Mouse (Mus musculus): ENCODE measurements around the gene Hnrnpab. TPM values are rescaled to one million over a fixed set of nuclear protein-coding genes. Genes with fewer than 3 reads are reported as not detected.

Hnrnpab gene
- total RNA-seq, 1 experiment, result 505 TPM

DNA sequence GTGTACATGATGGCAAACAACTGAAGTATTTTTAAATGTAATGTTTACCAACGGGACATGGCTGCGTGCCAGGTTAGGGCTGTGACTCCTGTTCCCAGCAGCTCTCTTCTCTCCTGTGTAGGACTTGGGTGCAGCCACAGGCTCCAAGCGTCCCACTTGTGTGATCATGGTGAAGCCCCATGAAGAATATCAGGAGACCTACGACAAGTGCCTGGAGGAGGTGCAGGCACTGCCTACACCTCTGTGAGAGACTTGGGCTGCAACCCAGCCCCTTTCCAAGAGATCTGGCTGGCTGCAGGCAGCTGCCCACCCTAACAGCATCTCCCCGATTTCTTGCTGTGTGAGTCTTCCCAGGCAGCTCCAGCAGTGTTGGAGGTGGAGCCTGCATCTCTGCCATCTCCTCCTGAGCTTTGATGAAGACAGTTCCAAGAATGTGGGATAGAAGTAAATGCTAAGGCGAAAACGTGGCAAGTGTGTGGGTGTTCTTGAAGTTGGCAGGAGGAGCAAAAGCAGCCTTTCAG lies 16.4 kb upstream of the Hnrnpab start:
- H3K9ac ChIP-seq (ENCODE audit: insufficient read depth, low read depth, low read length, poor library complexity, severe bottlenecking), result no peak overlapping the region
- H3K4me3 ChIP-seq (ENCODE audit: insufficient read depth in 1 of 2, low read depth in 1 of 2, low read length in 2 of 2, poor library complexity in 1 of 2, severe bottlenecking in 1 of 2), result no peak overlapping the region
- no peak for DNase-seq (ENCODE audit: low read depth, low spot score)
- H3K36me3 ChIP-seq (ENCODE audit: control insufficient read depth, insufficient read depth, low read length, poor library complexity, severe bottlenecking), result peaks cover 66% of the 10 kb centered on the region
- no peaks in the 10 kb centered on the region for H3K9me3 ChIP-seq (ENCODE audit: control insufficient read depth, insufficient read depth, low read depth, low read length)
- H3K4me1 ChIP-seq (ENCODE audit: control insufficient read depth in 2 of 2, insufficient read depth in 2 of 2, low read length in 2 of 2, poor library complexity in 1 of 2), result peaks cover 0 to 16% of the 10 kb centered on the region in 2 experiments; a peak in 2 of 4 replicates
- in situ Hi-C loops (cut with MboI; ENCODE audit: low sequenced_read_pairs in 2 of 2, unreplicated experiment in 2 of 2), result no loop called here
- H3K27ac ChIP-seq (ENCODE audit: insufficient read depth, low read depth, low read length, poor library complexity, severe bottlenecking), result no peak overlapping the region
- TF ChIP-seq ZNF384 (IDR thresholded peaks at IDR 0.05; ENCODE audit: low read depth, low read length) (no peak), MAFK (IDR thresholded peaks at IDR 0.05; ENCODE audit: insufficient read depth, low read depth, low read length) (no peak), CHD2 (IDR thresholded peaks at IDR 0.05; ENCODE audit: low read depth, low read length) (no peak), ZC3H11A (IDR thresholded peaks at IDR 0.05; ENCODE audit: borderline replicate concordance, low read depth, low read length) (no peak)

DNA sequence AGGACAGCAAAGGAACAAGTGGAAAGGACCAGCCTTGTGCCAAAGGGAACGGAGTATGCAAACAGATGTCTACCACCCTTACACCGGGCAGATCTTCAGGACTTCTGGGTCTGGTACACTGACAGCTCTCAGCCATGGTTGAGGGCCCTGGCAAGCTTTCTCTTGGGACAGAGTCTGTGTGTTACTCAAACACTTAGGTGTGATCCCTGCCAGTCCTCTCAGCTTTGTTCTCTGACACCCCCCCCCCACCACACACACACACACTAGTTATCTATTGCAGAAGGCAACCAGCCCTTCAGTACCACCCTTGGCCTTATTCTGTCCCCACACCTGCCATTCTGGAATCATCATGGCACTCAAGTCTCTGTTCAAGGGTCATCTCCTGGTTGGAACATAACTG lies 15.1 kb upstream of the Hnrnpab start:
- in situ Hi-C loops (cut with MboI; ENCODE audit: low sequenced_read_pairs in 2 of 2, unreplicated experiment in 2 of 2), result no loop called here
- TF ChIP-seq ZNF384 (IDR thresholded peaks at IDR 0.05; ENCODE audit: low read depth, low read length), result no peak
- no peak for TF ChIP-seq HCFC1 (IDR thresholded peaks at IDR 0.05; ENCODE audit: borderline replicate concordance, insufficient read depth, low read length)
- TF ChIP-seq CHD2 (IDR thresholded peaks at IDR 0.05; ENCODE audit: low read depth, low read length), result no peak
- TF ChIP-seq ZC3H11A (IDR thresholded peaks at IDR 0.05; ENCODE audit: borderline replicate concordance, low read depth, low read length), result no peak
- no peak for TF ChIP-seq MAFK (IDR thresholded peaks at IDR 0.05; ENCODE audit: insufficient read depth, low read depth, low read length)

GRCm38 (mm10) chr11:51620084-51620483 lies 13.4 kb upstream of the Hnrnpab start:
- in situ Hi-C loops (cut with MboI; ENCODE audit: low sequenced_read_pairs in 2 of 2, unreplicated experiment in 2 of 2), result no loop called here
- Histone ChIP-seq H3K36me3 (ENCODE audit: control insufficient read depth, insufficient read depth, low read length, poor library complexity, severe bottlenecking) (peaks cover 39% of the 10 kb centered on the region), H3K4me1 (ENCODE audit: control insufficient read depth in 2 of 2, insufficient read depth in 2 of 2, low read length in 2 of 2, poor library complexity in 1 of 2) (peaks cover 0 to 9% of the 10 kb centered on the region in 2 experiments; a peak in 2 of 4 replicates), H3K9ac (ENCODE audit: insufficient read depth, low read depth, low read length, poor library complexity, severe bottlenecking) (peak overlapping the region; percentile 99), H3K9me3 (ENCODE audit: control insufficient read depth, insufficient read depth, low read depth, low read length) (no peaks in the 10 kb centered on the region), H3K27ac (ENCODE audit: insufficient read depth, low read depth, low read length, poor library complexity, severe bottlenecking) (peak overlapping the region; percentile 84), H3K4me3 (ENCODE audit: insufficient read depth in 1 of 2, low read depth in 1 of 2, low read length in 2 of 2, poor library complexity in 1 of 2, severe bottlenecking in 1 of 2) (peak overlapping the region; percentile 94 to 95)
- TF ChIP-seq ZNF384 (IDR thresholded peaks at IDR 0.05; ENCODE audit: low read depth, low read length) (no peak), MAFK (IDR thresholded peaks at IDR 0.05; ENCODE audit: insufficient read depth, low read depth, low read length) (no peak), HCFC1 (IDR thresholded peaks at IDR 0.05; ENCODE audit: borderline replicate concordance, insufficient read depth, low read length) (no peak), CHD2 (IDR thresholded peaks at IDR 0.05; ENCODE audit: low read depth, low read length) (no peak), ZC3H11A (IDR thresholded peaks at IDR 0.05; ENCODE audit: borderline replicate concordance, low read depth, low read length) (no peak)
- no peak for DNase-seq (ENCODE audit: low read depth, low spot score)

More for the DNA sequence above, 15.1 kb upstream of the Hnrnpab start:
- H3K9me3 ChIP-seq (ENCODE audit: control insufficient read depth, insufficient read depth, low read depth, low read length), result no peaks in the 10 kb centered on the region
- H3K27ac ChIP-seq (ENCODE audit: insufficient read depth, low read depth, low read length, poor library complexity, severe bottlenecking), result 0 out of 2 replicates have a peak overlapping the region, but pooled peaks have one; percentile 4
- peak overlapping the region in 1 of 2 experiments; percentile 95; a peak in 1 of 4 replicates for H3K4me3 ChIP-seq (ENCODE audit: insufficient read depth in 1 of 2, low read depth in 1 of 2, low read length in 2 of 2, poor library complexity in 1 of 2, severe bottlenecking in 1 of 2)
- DNase-seq (ENCODE audit: low read depth, low spot score), result no peak
- H3K9ac ChIP-seq (ENCODE audit: insufficient read depth, low read depth, low read length, poor library complexity, severe bottlenecking), result no peak overlapping the region
- peaks cover 0 to 16% of the 10 kb centered on the region in 2 experiments; a peak in 2 of 4 replicates for H3K4me1 ChIP-seq (ENCODE audit: control insufficient read depth in 2 of 2, insufficient read depth in 2 of 2, low read length in 2 of 2, poor library complexity in 1 of 2)
- H3K36me3 ChIP-seq (ENCODE audit: control insufficient read depth, insufficient read depth, low read length, poor library complexity, severe bottlenecking), result peaks cover 53% of the 10 kb centered on the region

GRCm38 (mm10) chr11:51619409-51620060 lies 12.9 kb upstream of the Hnrnpab start, which contains the start of gene Nhp2:
Nhp2 (plus strand) TSS chr11:51619735.
- Histone ChIP-seq H3K36me3 (ENCODE audit: control insufficient read depth, insufficient read depth, low read length, poor library complexity, severe bottlenecking) (peaks cover 34% of the 10 kb centered on the region), H3K4me1 (ENCODE audit: control insufficient read depth in 2 of 2, insufficient read depth in 2 of 2, low read length in 2 of 2, poor library complexity in 1 of 2) (peaks cover under 1 to 13% of the 10 kb centered on the region in 2 experiments; a peak in 3 of 4 replicates), H3K9ac (ENCODE audit: insufficient read depth, low read depth, low read length, poor library complexity, severe bottlenecking) (peak within 1 kb of the TSS; percentile 99), H3K4me3 (ENCODE audit: insufficient read depth in 1 of 2, low read depth in 1 of 2, low read length in 2 of 2, poor library complexity in 1 of 2, severe bottlenecking in 1 of 2) (peak within 1 kb of the TSS; percentile 94 to 95), H3K27ac (ENCODE audit: insufficient read depth, low read depth, low read length, poor library complexity, severe bottlenecking) (peak within 1 kb of the TSS; percentile 84), H3K9me3 (ENCODE audit: control insufficient read depth, insufficient read depth, low read depth, low read length) (no peaks in the 10 kb centered on the region)
- in situ Hi-C loops (cut with MboI; ENCODE audit: low sequenced_read_pairs in 2 of 2, unreplicated experiment in 2 of 2), result loop anchor here (5.0 to 10.0 kb wide), 2 partner anchors 63 to 65 kb away; partner anchors contain the start of gene 0610009B22Rik (in 1 of the 2)
- peak; percentile 100 for DNase-seq (ENCODE audit: low read depth, low spot score)
- TF ChIP-seq MAFK (IDR thresholded peaks at IDR 0.05; ENCODE audit: insufficient read depth, low read depth, low read length) (no peak), HCFC1 (IDR thresholded peaks at IDR 0.05; ENCODE audit: borderline replicate concordance, insufficient read depth, low read length) (peak; percentile 53; the same call in 1 of the 2 replicates), CHD2 (IDR thresholded peaks at IDR 0.05; ENCODE audit: low read depth, low read length) (peak; percentile 95), ZNF384 (IDR thresholded peaks at IDR 0.05; ENCODE audit: low read depth, low read length) (no peak)

All from ES-E14 (cell line).